Mouse (Mus musculus) kidney, embryonic 14.5 days (tissue): Measurements from ENCODE around the gene Fcnb. TPM values are rescaled to one million over a fixed set of nuclear protein-coding genes. Genes with fewer than 3 reads are reported as not detected.

ENCODE experiments used
- ATAC-seq: fragments of 200-750 bp; cut with Nextera tagmentation; 2 replicates; pipeline ENCODE4 v1.8.0; 2017; ENCODE audit warnings: moderate number of reproducible peaks, mild to moderate bottlenecking, moderate TSS enrichment, moderate library complexity; ENCODE audit not compliant: low FRiP score, low TSS enrichment
- H3K27ac ChIP-seq: fragments of 300-500 bp; sonication (generic); 2 replicates; pipeline ENCODE4 v1.5.1; 2014; ENCODE audit warnings: low read depth, mild to moderate bottlenecking, low read length, moderate library complexity, mixed read lengths
- H3K27me3 ChIP-seq: fragments of 300-500 bp; sonication (generic); 2 replicates; pipeline ENCODE4 v1.6.1; 2014; ENCODE audit warnings: mild to moderate bottlenecking, low read length; ENCODE audit not compliant: control insufficient read depth, insufficient read depth
- H3K36me3 ChIP-seq: fragments of 300-500 bp; sonication (generic); 2 replicates; pipeline ENCODE4 v1.6.1; 2014; ENCODE audit warnings: low read length, mixed read lengths; ENCODE audit not compliant: control insufficient read depth, insufficient read depth
- H3K4me1 ChIP-seq: fragments of 300-500 bp; sonication (generic); 2 replicates; pipeline ENCODE4 v1.6.1; 2014; ENCODE audit warnings: low read length, mixed read lengths; ENCODE audit not compliant: control insufficient read depth, insufficient read depth
- H3K4me2 ChIP-seq: fragments of 300-500 bp; sonication (generic); replicated peaks from 2 replicates; pipeline ENCODE4 v1.6.1; 2014; ENCODE audit warnings: low read depth, mild to moderate bottlenecking, low read length
- H3K4me3 ChIP-seq: fragments of 300-500 bp; sonication (generic); 2 replicates; pipeline ENCODE4 v1.5.1; 2014; ENCODE audit warnings: mild to moderate bottlenecking, low read length
- H3K9ac ChIP-seq: fragments of 300-500 bp; sonication (generic); 2 replicates; pipeline ENCODE4 v1.6.1; 2014; ENCODE audit warnings: low read depth, mild to moderate bottlenecking, low read length, moderate library complexity
- H3K9me3 ChIP-seq: fragments of 300-500 bp; sonication (generic); 2 replicates; pipeline ENCODE4 v1.6.1; 2016; ENCODE audit warnings: low read length; ENCODE audit not compliant: control insufficient read depth
- WGBS: fragments of 180-500 bp; shearing (Covaris S2); extraction: QIAGEN DNeasy Blood & Tissue Kit; methylation state at CpG from one replicate; pipeline ENCODE4 v1.1.7; 2014; 5-methylcytosine and 5-hydroxymethylcytosine counted together
- polyA plus RNA-seq: library from polyadenylated mRNA; unstranded; fragments of >200 nt; fragmentation: Nextera tagmentation; extraction: Ambion mirVana; gene quantifications from 2 replicates; pipeline ENCODE4 v1.2.1, GENCODE M21; 2014

Gene Fcnb
- polyA plus RNA-seq, 1 experiment from 2014 or later, result not detected

GRCm38 (mm10) chr2:28091042-28091441 lies 6.4 kb upstream of the Fcnb start:
- Histone ChIP-seq H3K4me3 (no peak overlapping the region), H3K4me1 (no peaks in the 10 kb centered on the region), H3K27me3 (no peaks in the 10 kb centered on the region), H3K9me3 (no peaks in the 10 kb centered on the region), H3K4me2 (no peak overlapping the region), H3K27ac (no peak overlapping the region), H3K36me3 (no peaks in the 10 kb centered on the region), H3K9ac (no peak overlapping the region)
- 78% methylated on average over 6 of the region's 6 CpGs for WGBS
- no peak for ATAC-seq

GRCm38 (mm10) chr2:28090299-28091008 lies 5.8 kb upstream of the Fcnb start:
- 59% methylated on average over 7 of the region's 7 CpGs for WGBS
- no peaks in the 10 kb centered on the region for H3K27me3 ChIP-seq
- no peak overlapping the region for H3K4me3 ChIP-seq
- no peak overlapping the region for H3K4me2 ChIP-seq
- H3K27ac ChIP-seq, result no peak overlapping the region
- H3K4me1 ChIP-seq, result no peaks in the 10 kb centered on the region
- no peak for ATAC-seq
- H3K9me3 ChIP-seq, result no peaks in the 10 kb centered on the region
- no peak overlapping the region for H3K9ac ChIP-seq
- no peaks in the 10 kb centered on the region for H3K36me3 ChIP-seq

GRCm38 (mm10) chr2:28089095-28089494 lies 4.4 kb upstream of the Fcnb start:
- Histone ChIP-seq H3K36me3 (no peaks in the 10 kb centered on the region), H3K9me3 (no peaks in the 10 kb centered on the region), H3K4me1 (no peaks in the 10 kb centered on the region), H3K4me3 (no peak overlapping the region), H3K27ac (no peak overlapping the region), H3K27me3 (no peaks in the 10 kb centered on the region), H3K9ac (no peak overlapping the region), H3K4me2 (no peak overlapping the region)
- WGBS, result 51% methylated on average over 5 of the region's 5 CpGs
- no peak for ATAC-seq

GRCm38 (mm10) chr2:28086112-28086511 lies 1.4 kb upstream of the Fcnb start:
- 82% methylated on average over 10 of the region's 10 CpGs for WGBS

DNA sequence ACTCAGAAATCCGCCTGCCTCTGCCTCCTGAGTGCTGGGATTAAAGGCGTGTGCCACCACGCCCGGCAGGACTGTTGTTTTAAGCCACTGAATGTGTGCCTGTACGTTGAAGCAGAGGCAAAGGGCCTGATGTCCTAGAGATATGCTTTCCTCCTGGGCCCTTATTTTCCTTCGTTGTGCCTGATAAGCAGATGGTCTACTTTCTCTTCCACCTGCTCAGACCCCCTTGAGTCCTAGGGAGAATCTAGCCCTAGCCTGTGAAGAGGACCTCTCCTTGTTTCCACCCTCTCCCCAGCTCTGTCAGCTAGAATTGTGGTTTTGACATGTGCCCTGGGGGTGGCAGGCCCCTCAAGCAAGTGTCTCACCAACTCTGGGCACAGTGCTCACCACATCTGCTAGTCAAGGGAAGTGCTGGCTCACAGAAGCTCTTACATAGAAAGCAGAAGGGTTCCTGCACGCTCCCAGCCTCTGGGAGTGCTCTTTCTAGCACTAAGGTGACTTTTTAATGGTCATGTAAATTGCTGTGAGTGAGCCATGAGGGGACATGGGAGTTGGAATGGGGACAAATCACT lies 9.0 kb downstream of the Fcnb start:
- H3K4me3 ChIP-seq, result no peak overlapping the region
- no peak overlapping the region for H3K9ac ChIP-seq
- H3K36me3 ChIP-seq, result no peaks in the 10 kb centered on the region
- no peaks in the 10 kb centered on the region for H3K4me1 ChIP-seq
- no peak for ATAC-seq
- WGBS, result 82% methylated on average over 7 of the region's 7 CpGs
- H3K27me3 ChIP-seq, result no peaks in the 10 kb centered on the region
- H3K27ac ChIP-seq, result no peak overlapping the region
- no peak overlapping the region for H3K4me2 ChIP-seq
- H3K9me3 ChIP-seq, result no peaks in the 10 kb centered on the region

More at GRCm38 (mm10) chr2:28086112-28086511, 1.4 kb upstream of the Fcnb start:
- Histone ChIP-seq H3K4me1 (no peaks in the 10 kb centered on the region), H3K36me3 (no peaks in the 10 kb centered on the region), H3K27me3 (no peaks in the 10 kb centered on the region), H3K4me3 (no peak overlapping the region), H3K4me2 (no peak overlapping the region), H3K27ac (no peak overlapping the region), H3K9ac (no peak overlapping the region), H3K9me3 (no peaks in the 10 kb centered on the region; the same call in 1 of the 2 replicates)
- ATAC-seq, result no peak

GRCm38 (mm10) chr2:28068537-28068878 lies 16.2 kb downstream of the Fcnb start:
- no peaks in the 10 kb centered on the region for H3K9me3 ChIP-seq
- WGBS, result 87% methylated on average over 9 of the region's 9 CpGs
- H3K36me3 ChIP-seq, result no peaks in the 10 kb centered on the region
- no peaks in the 10 kb centered on the region for H3K27me3 ChIP-seq
- no peak overlapping the region for H3K9ac ChIP-seq
- no peak for ATAC-seq
- H3K4me3 ChIP-seq, result no peak overlapping the region
- H3K4me1 ChIP-seq, result no peaks in the 10 kb centered on the region
- H3K27ac ChIP-seq, result no peak overlapping the region
- no peak overlapping the region for H3K4me2 ChIP-seq

GRCm38 (mm10) chr2:28067821-28068536 lies 16.7 kb downstream of the Fcnb start:
- ATAC-seq, result no peak
- 92% methylated on average over 2 of the region's 2 CpGs for WGBS
- no peak overlapping the region for H3K27ac ChIP-seq

DNA sequence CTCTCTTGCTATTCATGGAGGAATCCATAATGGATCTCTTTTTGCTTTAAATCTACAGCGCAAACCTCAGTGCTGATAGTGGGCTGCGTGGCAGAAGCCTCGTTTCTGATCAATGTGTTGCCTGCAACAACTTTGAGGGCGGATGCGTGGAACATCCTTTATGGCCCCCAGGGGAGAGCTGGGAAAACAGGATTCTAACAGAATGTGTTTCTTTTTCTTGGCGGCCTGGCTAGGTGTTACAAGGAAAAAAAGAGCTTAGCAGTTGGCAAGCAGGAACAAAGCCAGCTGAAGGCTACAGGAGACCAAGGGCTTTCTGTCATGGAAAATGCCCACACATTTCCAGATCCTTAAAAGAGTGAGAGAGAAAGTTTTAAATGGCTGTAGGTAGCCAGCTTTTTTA lies 17.5 kb downstream of the Fcnb start:
- Histone ChIP-seq H3K4me2 (no peak overlapping the region), H3K9me3 (no peaks in the 10 kb centered on the region), H3K27ac (no peak overlapping the region), H3K36me3 (no peaks in the 10 kb centered on the region), H3K27me3 (no peaks in the 10 kb centered on the region), H3K4me3 (no peak overlapping the region), H3K4me1 (no peaks in the 10 kb centered on the region), H3K9ac (no peak overlapping the region)
- no peak for ATAC-seq
- WGBS, result 46% methylated on average over 6 of the region's 6 CpGs

More at GRCm38 (mm10) chr2:28067821-28068536, 16.7 kb downstream of the Fcnb start:
- Histone ChIP-seq H3K9ac (no peak overlapping the region), H3K4me3 (no peak overlapping the region), H3K27me3 (no peaks in the 10 kb centered on the region), H3K4me2 (no peak overlapping the region), H3K9me3 (no peaks in the 10 kb centered on the region), H3K4me1 (no peaks in the 10 kb centered on the region), H3K36me3 (no peaks in the 10 kb centered on the region)

GRCm38 (mm10) chr2:28066686-28067085 lies 18.0 kb downstream of the Fcnb start:
- no peak for ATAC-seq
- no peaks in the 10 kb centered on the region for H3K27me3 ChIP-seq
- WGBS, result 60% methylated on average over 5 of the region's 5 CpGs
- no peaks in the 10 kb centered on the region for H3K4me1 ChIP-seq
- no peak overlapping the region for H3K27ac ChIP-seq
- H3K36me3 ChIP-seq, result no peaks in the 10 kb centered on the region
- no peak overlapping the region for H3K4me3 ChIP-seq
- H3K9ac ChIP-seq, result no peak overlapping the region
- H3K9me3 ChIP-seq, result no peaks in the 10 kb centered on the region
- no peak overlapping the region for H3K4me2 ChIP-seq
